Mouse (Mus musculus) skeletal muscle tissue, adult 2 months (tissue): ENCODE data around the gene Gtf2a2.

Experiments used
- DNase-seq: peaks from one replicate; pipeline ENCODE4 v3.0.0-alpha.2; 2012; ENCODE audit warnings: low read depth, low spot score

Gtf2a2 gene

DNA sequence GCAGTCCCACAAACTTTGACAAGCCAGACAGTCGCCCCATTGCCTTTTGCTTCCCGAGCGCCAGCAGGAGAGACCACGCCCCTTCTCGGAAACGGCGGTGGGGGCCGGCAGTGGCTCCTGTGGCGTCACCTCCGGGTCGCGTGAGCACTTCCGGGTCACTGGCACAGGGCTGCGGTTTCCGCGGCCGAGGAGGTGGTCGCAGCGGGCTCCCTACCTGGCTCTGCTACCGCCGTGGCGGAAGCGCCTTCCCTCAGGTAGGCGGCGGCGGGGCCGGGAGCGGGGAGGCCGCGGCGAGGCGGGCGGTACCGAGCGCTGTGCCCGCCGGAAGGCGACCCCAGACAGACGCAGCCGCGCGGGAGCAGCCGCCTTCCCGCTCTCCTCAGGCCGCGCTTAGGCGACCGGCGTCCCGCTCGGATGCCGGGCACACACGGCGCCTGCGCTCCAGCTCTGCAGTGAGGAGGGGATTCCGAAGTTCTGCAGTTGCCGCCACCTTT is at the start of gene Gtf2a2:
Gtf2a2 (plus strand) TSS at position 143 of the 494 bp plus-strand sequence.
- peak; percentile 80 for DNase-seq

GRCm38 (mm10) chr9:69964370-69964769 is 48.0 kb upstream of the Gtf2a2 start:
- DNase-seq = no peak

- no peak for DNase-seq
Measured at GRCm38 (mm10) chr9:69985526-69985925, 26.8 kb upstream of the Gtf2a2 start.

DNA sequence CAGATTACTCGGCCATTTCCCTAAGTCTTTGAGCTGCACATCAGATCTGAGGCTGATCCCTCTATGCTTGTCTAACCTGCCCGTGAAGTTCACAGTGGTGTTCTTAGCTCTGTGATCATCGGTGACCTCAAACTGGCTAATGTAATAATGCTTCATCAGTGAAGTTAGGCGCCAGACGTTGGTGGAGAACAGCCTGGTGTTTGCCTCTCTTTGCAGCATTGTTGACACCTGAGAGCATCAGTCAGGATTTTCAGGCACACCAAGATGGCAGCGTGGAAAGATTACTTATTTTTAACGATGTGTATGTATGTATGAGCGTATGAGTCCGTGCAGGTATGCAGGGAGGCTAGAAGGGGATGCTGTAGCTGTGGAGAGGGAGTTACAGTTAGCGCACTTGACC is 26.3 kb upstream of the Gtf2a2 start:
- no peak for DNase-seq

DNA sequence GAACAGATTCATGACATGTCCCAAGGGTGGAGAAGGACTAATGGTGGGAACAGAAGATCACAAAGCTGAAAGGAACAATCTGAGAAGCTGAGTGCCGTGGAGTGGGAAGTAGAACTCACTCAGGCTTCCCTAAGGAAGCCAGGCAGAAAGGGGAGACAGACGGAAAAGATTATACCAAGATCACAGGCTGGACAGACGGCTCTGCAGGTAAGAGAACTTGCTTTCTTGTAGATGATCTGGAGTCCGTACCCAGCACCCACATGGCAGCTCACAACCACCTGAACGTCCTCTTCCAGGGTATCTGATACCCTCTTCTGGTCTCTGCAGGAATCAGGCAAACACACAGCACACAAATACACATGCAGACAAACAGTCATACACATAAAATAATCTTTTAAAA is 25.8 kb upstream of the Gtf2a2 start:
- DNase-seq = no peak

- DNase-seq = peak; percentile 34
Measured at GRCm38 (mm10) chr9:69987579-69987978, 24.8 kb upstream of the Gtf2a2 start.

GRCm38 (mm10) chr9:69988706-69989302 is 23.5 kb upstream of the Gtf2a2 start:
- DNase-seq = no peak

GRCm38 (mm10) chr9:69989303-69990121 is 22.8 kb upstream of the Gtf2a2 start, which contains the start of gene Bnip2:
Bnip2 (plus strand) TSS chr9:69989466.
- DNase-seq = peak; percentile 95

GRCm38 (mm10) chr9:69990346-69990745 is 22.0 kb upstream of the Gtf2a2 start:
- no peak for DNase-seq

GRCm38 (mm10) chr9:69992841-69993277 is 19.5 kb upstream of the Gtf2a2 start:
- no peak for DNase-seq

DNA sequence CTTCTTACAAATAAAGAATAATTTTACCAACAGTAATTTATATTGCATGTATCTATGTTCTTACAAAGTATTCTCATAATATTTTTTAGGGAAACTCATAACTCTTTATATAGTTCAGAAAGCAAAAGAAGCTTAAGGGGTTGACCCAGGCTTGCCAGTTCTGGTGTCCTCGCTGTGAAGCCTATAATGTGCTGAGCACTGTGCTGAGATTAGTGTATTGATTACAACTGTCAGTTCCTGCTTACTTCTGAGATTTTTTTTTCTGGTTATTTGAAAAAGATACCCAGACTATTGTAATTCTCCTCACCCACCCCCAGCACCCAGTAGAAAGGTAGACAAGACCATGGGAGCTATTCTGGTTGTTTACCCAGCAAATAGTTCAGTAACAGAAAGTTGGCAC is 18.9 kb upstream of the Gtf2a2 start:
- DNase-seq = no peak

DNA sequence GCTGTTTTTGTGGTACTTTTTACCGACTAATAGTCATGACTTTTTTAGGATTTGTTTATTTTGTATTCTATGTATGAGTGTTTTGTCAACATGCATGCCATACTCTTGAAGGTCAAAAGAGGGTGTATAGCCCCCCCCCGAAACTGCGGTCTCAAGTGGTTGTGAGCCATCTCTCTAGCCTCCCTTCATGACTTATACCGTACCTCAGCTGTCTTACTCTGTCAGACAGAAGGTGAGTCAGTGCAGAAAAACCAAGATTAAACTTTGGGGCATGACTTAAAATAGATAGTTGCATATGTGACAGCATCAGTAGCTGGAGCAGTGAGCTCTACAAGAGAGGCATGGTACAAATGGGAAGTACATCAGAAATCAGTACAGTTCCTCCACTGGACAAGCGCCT is 17.8 kb upstream of the Gtf2a2 start:
- DNase-seq = no peak

- no peak for DNase-seq
Measured at GRCm38 (mm10) chr9:69999318-69999717, 13.0 kb upstream of the Gtf2a2 start.

DNA sequence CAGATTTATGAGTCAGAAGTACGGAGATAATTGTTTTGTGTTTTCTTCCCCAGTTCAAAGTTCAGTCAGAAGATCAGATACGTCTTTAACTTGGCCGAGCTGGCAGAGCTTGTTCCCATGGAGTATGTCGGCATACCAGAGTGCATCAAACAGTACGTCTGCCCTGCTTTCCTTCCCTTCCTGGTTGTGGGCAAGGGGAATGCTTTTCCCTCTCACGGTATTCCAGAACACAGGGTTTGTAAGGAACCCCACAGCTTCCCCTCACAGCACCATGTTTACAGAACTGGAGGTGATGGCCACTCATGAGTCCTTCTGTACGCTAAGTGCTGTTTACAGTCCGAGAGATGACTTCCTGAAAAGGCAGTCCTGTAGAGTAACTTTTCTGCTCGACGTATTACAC is 8.8 kb upstream of the Gtf2a2 start:
- DNase-seq = no peak

- no peak for DNase-seq
Measured at GRCm38 (mm10) chr9:70006984-70007383, 5.4 kb upstream of the Gtf2a2 start.

GRCm38 (mm10) chr9:70007506-70008248 is 4.7 kb upstream of the Gtf2a2 start:
- DNase-seq = no peak

DNA sequence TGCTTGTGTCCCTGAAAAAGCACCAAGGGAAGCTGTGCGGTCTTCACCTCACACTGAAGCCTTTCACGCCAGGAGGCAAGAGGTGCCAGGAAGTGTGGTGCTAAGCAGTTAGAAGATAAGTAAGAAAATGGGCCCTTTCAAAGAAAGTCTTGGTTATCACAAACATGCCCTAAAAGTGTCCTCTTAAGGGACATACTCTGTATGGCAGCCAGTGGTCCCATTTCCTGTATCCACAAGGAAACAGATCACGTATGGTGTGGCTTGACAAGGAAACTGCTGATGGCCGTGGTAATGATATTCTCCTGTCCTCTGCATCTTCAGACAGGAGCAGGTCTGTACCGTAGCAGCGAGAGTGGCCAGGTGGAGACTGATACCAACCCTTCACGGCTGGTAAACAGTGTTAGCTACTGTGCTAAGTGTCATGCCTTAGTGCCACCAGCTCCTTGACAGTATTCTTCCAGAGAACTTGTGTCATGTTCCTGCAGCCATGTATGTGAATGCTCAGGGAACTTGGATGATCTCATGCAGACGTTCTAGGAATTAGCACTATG is 2.5 kb upstream of the Gtf2a2 start:
- no peak for DNase-seq

DNA sequence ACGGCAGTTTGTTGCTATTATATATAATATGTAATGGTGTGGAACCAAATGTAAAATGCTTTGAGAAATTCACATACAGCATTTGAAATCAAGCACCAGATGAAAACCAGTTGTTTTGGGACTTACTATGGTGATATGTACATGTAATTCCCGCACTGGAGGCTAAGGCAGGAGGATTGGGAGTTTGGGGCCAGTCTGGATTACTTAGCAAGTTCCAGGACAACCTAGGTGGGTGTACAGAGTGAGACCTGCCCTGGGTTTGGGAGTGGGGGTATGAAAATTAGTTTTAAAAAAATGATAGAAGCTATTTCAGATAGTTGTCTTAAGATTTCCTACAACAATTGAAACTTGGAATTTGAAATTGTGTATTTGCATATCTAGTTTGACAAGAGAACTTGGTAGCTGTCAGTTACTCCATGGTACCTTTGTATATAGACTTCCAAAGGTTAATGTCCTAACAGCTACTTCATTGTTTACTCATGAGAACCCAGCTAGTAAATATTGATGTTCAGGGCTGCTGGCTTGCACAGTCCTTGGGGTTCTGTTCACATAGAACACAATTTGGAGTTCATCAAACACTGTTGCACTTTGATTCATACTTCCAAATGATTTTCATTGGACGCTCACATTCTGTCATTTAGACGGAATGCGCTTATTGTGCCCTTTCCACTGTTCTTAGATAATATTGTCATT is 1.4 kb upstream of the Gtf2a2 start:
- no peak for DNase-seq

- DNase-seq = no peak
Measured at GRCm38 (mm10) chr9:70011537-70012407, 578 bp upstream of the Gtf2a2 start.

- DNase-seq = no peak
Measured at GRCm38 (mm10) chr9:70015632-70016031, 3.3 kb downstream of the Gtf2a2 start.
